Mouse (Mus musculus): ENCODE measurements around the gene Tmem51.

DNA sequence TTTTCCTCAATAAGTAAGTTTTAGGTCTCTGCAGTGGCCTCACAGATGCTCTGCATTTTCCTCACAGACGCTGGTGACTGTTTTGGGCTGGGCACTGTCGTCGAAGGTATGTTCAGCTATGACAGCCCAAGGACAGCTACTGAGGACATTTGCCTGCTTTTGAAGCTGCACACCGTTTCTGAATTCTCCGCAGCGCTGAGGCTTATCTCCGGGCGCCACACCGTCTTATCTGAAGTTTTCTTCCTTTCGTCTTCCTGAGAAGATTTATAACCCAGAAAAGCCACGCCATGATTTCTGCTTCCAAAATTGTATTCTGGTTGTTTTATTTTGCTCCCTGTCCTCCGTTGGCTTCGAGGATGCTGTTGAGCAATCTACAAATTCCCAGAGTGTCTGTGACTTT, 55.6 kb downstream of the Tmem51 start:
- TF ChIP-seq CTCF (IDR thresholded peaks at IDR 0.05; ENCODE audit: low read depth, low read length) (no peak), POLR2A (IDR thresholded peaks at IDR 0.05; ENCODE audit: borderline replicate concordance, low read depth, low read length) (no peak)

Measured in bone marrow macrophage, adult 2 months (primary cell).